Mouse (Mus musculus): ENCODE results near the gene Gm16440.
"Not testable (repeated sequence)": the region's sequence is repeated elsewhere in the genome, so short reads cannot be mapped to it uniquely, and the experiment has no call there.

The Gm16440 gene

GRCm38 (mm10) chr14:6390219-6390618 lies at the start of gene Gm16440:
Gene Gm16440 (minus strand): TSS chr14:6390319.
- not testable (repeated sequence) for DNase-seq

DNA sequence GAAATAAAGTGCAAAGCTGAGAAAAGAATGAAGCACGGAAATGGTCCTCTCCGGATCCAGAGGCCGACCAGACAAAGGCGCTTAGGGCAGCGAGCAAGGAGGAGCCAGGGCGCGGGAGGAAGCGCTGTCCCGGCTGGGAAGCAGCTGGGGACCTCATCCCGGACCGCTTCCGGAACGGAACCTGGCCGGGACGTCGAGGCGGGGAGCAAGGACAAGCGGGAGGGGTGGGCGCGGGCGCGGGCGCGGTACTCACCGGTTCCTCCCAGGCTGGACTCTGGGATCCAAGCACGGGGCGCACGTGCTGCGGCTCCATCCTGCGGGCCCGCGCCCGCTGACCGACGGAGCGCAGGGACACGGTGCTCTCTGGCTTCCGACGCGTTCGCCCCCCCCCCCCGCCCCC lies 36.6 kb upstream of the Gm16440 start:
- DNase-seq: peak; percentile 37

GRCm38 (mm10) chr14:6426353-6426752 lies 36.2 kb upstream of the Gm16440 start:
- DNase-seq: peak; percentile 2

- not testable (repeated sequence) for DNase-seq
These were observed 22.3 kb upstream of the Gm16440 start, which contains the start of gene Gm3591 for GRCm38 (mm10) chr14:6412382-6412781. Gene Gm3591 (minus strand): TSS chr14:6412482.

- DNase-seq: not testable (repeated sequence)
These were observed 46.5 kb downstream of the Gm16440 start, which contains the start of gene Gm3618 for GRCm38 (mm10) chr14:6343578-6343977. Gene Gm3618 (minus strand): TSS chr14:6343678.

Data from lung, postnatal 10 days (tissue).